Mouse (Mus musculus) forebrain, postnatal 0 days (tissue): ENCODE data around the gene Iyd. TPM values are rescaled to one million over a fixed set of nuclear protein-coding genes. Genes with fewer than 3 reads are reported as not detected.

Experiments used
- ATAC-seq: fragments of 200-750 bp; cut with Nextera tagmentation; 2 replicates; pipeline ENCODE4 v1.8.0; 2017; ENCODE audit warnings: mild to moderate bottlenecking, moderate library complexity
- DNase-seq: peaks from one replicate; pipeline ENCODE4 v3.0.0-alpha.2; 2015
- H3K27ac ChIP-seq: fragments of 300-500 bp; sonication (generic); 2 replicates; pipeline ENCODE4 v1.5.1; 2014; ENCODE audit warnings: low read depth, mild to moderate bottlenecking, antibody characterized with exemption, low read length, moderate library complexity, mixed read lengths
- H3K27me3 ChIP-seq: fragments of 300-500 bp; sonication (generic); 2 replicates; pipeline ENCODE4 v1.6.1; 2014; ENCODE audit warnings: mild to moderate bottlenecking, low read length, mixed read lengths; ENCODE audit not compliant: insufficient read depth
- H3K36me3 ChIP-seq: fragments of 300-500 bp; sonication (generic); 2 replicates; pipeline ENCODE4 v1.6.1; 2014; ENCODE audit warnings: mild to moderate bottlenecking, moderate library complexity; ENCODE audit not compliant: insufficient read depth
- H3K4me1 ChIP-seq: fragments of 300-500 bp; sonication (generic); 2 replicates; pipeline ENCODE4 v1.6.1; 2014; ENCODE audit warnings: antibody characterized with exemption; ENCODE audit not compliant: insufficient read depth
- H3K4me2 ChIP-seq: fragments of 300-500 bp; sonication (generic); 2 replicates; pipeline ENCODE4 v1.6.1; 2014; ENCODE audit warnings: low read depth, mild to moderate bottlenecking, moderate library complexity
- H3K4me3 ChIP-seq: fragments of 300-500 bp; sonication (generic); 2 replicates; pipeline ENCODE4 v1.5.1; 2014; ENCODE audit warnings: low read depth, low read length, mixed read lengths
- H3K9ac ChIP-seq: fragments of 300-500 bp; sonication (generic); 2 replicates; pipeline ENCODE4 v1.6.1; 2014; ENCODE audit warnings: mild to moderate bottlenecking
- H3K9me3 ChIP-seq: fragments of 300-500 bp; sonication (generic); 2 replicates; pipeline ENCODE4 v1.6.1; 2016; ENCODE audit warnings: low read length
- CTCF ChIP-seq: sonication (generic); IDR thresholded peaks from 2 replicates; pipeline ENCODE4 v1.5.1; 2016; ENCODE audit warnings: antibody characterized with exemption, control low read depth, low read depth
- whole genome bisulfite sequencing: fragments of 180-500 bp; shearing (Covaris S2); extraction: QIAGEN DNeasy Blood & Tissue Kit; methylation state at CpG from one replicate; pipeline ENCODE4 v1.1.7; 2014; 5-methylcytosine and 5-hydroxymethylcytosine counted together
- polyA plus RNA-seq: library from polyadenylated mRNA; unstranded; fragments of >200 nt; fragmentation: Nextera tagmentation; extraction: Ambion mirVana; gene quantifications from 2 replicates; pipeline ENCODE4 v1.2.1, GENCODE M21; 2015
- total RNA-seq: library from RNA; depleted of rRNA; stranded (reverse); fragments of >200 nt; gene quantifications from 2 replicates; pipeline ENCODE4 v1.2.3, GENCODE M21; 2014

Gene Iyd
- total and polyA plus RNA-seq, 2 experiments from 2014 or later, result 0.50 to 0.81 TPM

DNA sequence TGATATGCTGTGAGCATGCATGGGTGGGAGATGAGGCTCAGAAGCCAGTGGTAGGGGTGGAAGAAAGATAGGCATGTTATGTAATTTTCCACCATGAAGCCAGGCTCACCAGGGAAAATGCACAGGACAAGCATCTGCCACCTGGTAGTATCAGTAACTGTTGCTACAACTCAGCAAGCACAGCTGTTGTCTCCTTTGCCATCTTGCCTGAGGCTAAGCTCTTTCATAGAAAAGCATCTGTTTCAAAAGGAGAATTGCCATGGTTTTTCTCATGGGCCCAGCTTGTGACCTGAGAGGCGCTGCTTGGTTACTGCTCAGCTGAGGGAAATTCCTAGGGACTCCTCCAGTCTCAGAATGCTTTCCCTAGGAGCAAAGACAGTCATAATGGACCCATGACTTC is 3.7 kb upstream of the Iyd start:
- Histone ChIP-seq H3K4me2 (no peak overlapping the region), H3K9ac (no peak overlapping the region), H3K4me3 (no peak overlapping the region), H3K36me3 (no peaks in the 10 kb centered on the region), H3K9me3 (no peaks in the 10 kb centered on the region), H3K4me1 (no peaks in the 10 kb centered on the region), H3K27me3 (no peaks in the 10 kb centered on the region), H3K27ac (no peak overlapping the region)
- DNase-seq (no peak), ATAC-seq (no peak)
- no peak for TF ChIP-seq CTCF
- 77% methylated on average over 1 of the region's 1 CpGs for WGBS

GRCm38 (mm10) chr10:3549384-3549783 is 9.3 kb downstream of the Iyd start:
- Histone ChIP-seq H3K4me3 (no peak overlapping the region), H3K27me3 (no peaks in the 10 kb centered on the region), H3K9me3 (no peaks in the 10 kb centered on the region), H3K4me2 (no peak overlapping the region), H3K36me3 (no peaks in the 10 kb centered on the region), H3K9ac (no peak overlapping the region), H3K4me1 (no peaks in the 10 kb centered on the region), H3K27ac (no peak overlapping the region)
- ATAC-seq (no peak), DNase-seq (no peak)
- 67% methylated on average over 2 of the region's 2 CpGs for WGBS
- no peak for TF ChIP-seq CTCF

- H3K27ac ChIP-seq, result no peak overlapping the region
- ATAC-seq (no peak), DNase-seq (no peak)
- H3K9me3 ChIP-seq, result no peaks in the 10 kb centered on the region
- no peak for TF ChIP-seq CTCF
- 75% methylated on average over 5 of the region's 5 CpGs for WGBS
- H3K4me1 ChIP-seq, result no peaks in the 10 kb centered on the region
- H3K4me3 ChIP-seq, result no peak overlapping the region
- H3K9ac ChIP-seq, result no peak overlapping the region
- no peaks in the 10 kb centered on the region for H3K36me3 ChIP-seq
- H3K4me2 ChIP-seq, result no peak overlapping the region
- no peaks in the 10 kb centered on the region for H3K27me3 ChIP-seq
Observed at GRCm38 (mm10) chr10:3555128-3555527, 15.1 kb downstream of the Iyd start.

DNA sequence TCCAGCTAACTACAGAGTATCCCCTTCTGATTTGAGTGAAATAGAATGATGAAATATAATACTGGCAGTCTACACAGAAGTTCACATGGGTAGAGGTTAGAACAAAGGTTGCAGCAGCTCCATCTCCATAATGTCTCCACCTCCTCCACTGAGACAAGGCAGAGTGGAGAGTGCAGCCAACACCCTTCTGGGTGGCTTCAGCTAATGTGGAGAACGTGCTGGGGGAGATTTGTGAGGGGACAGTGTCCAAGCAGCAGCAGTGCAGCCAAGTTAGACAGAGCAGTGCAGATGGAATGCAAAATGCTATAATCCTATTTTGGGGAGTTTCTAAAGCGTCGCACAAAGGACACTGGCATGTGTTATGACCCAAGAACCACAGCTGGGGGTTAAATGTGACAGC is 16.5 kb downstream of the Iyd start:
- no peak for TF ChIP-seq CTCF
- H3K4me1 ChIP-seq, result no peaks in the 10 kb centered on the region
- DNase-seq (no peak), ATAC-seq (no peak)
- WGBS, result 73% methylated on average over 3 of the region's 3 CpGs
- H3K27me3 ChIP-seq, result no peaks in the 10 kb centered on the region
- no peaks in the 10 kb centered on the region for H3K9me3 ChIP-seq
- H3K4me2 ChIP-seq, result no peak overlapping the region
- no peak overlapping the region for H3K4me3 ChIP-seq
- no peak overlapping the region for H3K27ac ChIP-seq
- no peaks in the 10 kb centered on the region for H3K36me3 ChIP-seq
- H3K9ac ChIP-seq, result no peak overlapping the region

DNA sequence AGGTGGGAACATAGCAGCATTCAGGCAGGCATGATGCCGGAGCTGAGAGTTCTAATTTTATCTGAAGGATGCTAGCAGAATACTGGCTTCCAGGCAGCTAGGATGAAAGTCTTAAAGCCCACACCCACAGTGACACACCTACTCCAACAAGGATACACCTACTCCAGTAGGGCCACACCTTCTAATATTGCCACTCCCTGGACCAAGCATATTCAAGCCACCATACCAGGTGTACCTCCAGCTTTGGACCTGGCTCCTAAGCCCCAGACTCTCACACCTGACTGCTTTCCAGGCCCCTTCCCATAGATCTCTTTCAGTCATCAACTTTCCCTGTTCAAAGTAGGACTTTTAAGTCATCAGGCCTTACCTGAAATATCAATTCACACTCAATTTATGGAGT is 19.1 kb downstream of the Iyd start:
- Histone ChIP-seq H3K9ac (no peak overlapping the region), H3K4me1 (no peaks in the 10 kb centered on the region), H3K36me3 (no peaks in the 10 kb centered on the region), H3K9me3 (no peaks in the 10 kb centered on the region), H3K27me3 (no peaks in the 10 kb centered on the region), H3K4me3 (no peak overlapping the region), H3K27ac (no peak overlapping the region), H3K4me2 (no peak overlapping the region)
- WGBS, result 97% methylated on average over 1 of the region's 1 CpGs
- DNase-seq, result no peak
- no peak for TF ChIP-seq CTCF
- no peak for ATAC-seq

DNA sequence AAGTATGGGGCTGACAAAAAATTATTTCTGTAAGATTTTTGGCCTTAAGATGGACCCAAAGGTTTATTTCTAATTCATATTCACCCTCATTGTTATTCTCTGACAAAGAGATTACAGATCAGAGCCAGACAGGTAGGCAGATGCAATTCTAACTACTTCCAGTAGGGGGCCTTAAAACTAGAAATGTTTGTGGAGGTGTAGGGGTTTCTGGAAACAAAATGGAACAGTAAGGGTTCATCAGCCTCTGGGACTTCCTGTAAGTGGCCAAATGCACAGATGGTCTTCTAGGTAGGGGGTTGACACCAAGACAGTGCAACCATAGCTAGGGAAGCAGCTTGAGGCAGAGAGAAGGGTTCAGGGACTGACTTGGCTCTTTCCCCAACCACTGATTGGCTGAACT is 22.1 kb downstream of the Iyd start:
- Histone ChIP-seq H3K9ac (no peak overlapping the region), H3K9me3 (no peaks in the 10 kb centered on the region), H3K36me3 (no peaks in the 10 kb centered on the region), H3K27ac (no peak overlapping the region), H3K4me2 (no peak overlapping the region), H3K27me3 (no peaks in the 10 kb centered on the region), H3K4me1 (no peaks in the 10 kb centered on the region), H3K4me3 (no peak overlapping the region)
- ATAC-seq (no peak), DNase-seq (no peak)
- TF ChIP-seq CTCF, result no peak

GRCm38 (mm10) chr10:3565126-3565525 is 25.1 kb downstream of the Iyd start:
- Histone ChIP-seq H3K4me3 (no peak overlapping the region), H3K27me3 (no peaks in the 10 kb centered on the region), H3K27ac (no peak overlapping the region), H3K9me3 (no peaks in the 10 kb centered on the region), H3K4me2 (no peak overlapping the region), H3K36me3 (no peaks in the 10 kb centered on the region), H3K9ac (no peak overlapping the region), H3K4me1 (no peaks in the 10 kb centered on the region)
- 68% methylated on average over 4 of the region's 4 CpGs for WGBS
- DNase-seq (no peak), ATAC-seq (no peak)
- TF ChIP-seq CTCF, result no peak

DNA sequence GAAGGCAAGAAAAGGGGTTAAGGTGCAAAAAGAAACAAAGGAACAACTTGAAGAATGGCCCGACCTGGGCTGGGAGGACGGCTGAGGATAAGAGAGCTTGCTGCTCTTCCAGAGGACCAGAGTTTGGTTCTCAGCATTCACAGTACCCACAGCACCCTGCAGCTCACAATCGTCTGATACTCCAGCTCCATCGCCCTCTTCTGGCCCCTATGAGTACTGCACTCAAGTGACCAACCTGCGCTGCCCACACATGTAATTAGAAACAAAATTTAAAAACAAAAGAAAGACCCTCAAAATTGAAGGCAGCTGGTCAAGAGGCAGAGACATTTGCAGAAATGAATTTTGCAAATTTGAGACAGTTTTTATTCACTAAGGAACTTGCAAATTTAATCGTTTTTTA is 27.8 kb downstream of the Iyd start:
- no peak overlapping the region for H3K27ac ChIP-seq
- no peak for ATAC-seq
- H3K9me3 ChIP-seq, result no peaks in the 10 kb centered on the region
- no peaks in the 10 kb centered on the region for H3K27me3 ChIP-seq
- 0 out of 2 replicates have a peak, but pooled peaks have one; percentile 15 for TF ChIP-seq CTCF
- no peaks in the 10 kb centered on the region for H3K36me3 ChIP-seq
- DNase-seq, result no peak
- H3K4me3 ChIP-seq, result no peak overlapping the region
- no peak overlapping the region for H3K9ac ChIP-seq
- 70% methylated on average over 6 of the region's 6 CpGs for WGBS
- H3K4me2 ChIP-seq, result no peak overlapping the region
- H3K4me1 ChIP-seq, result no peaks in the 10 kb centered on the region
